Mouse (Mus musculus) ES-E14 (cell line): ENCODE results near the gene Homer3.

Experiments used
- HCFC1 ChIP-seq: IDR thresholded peaks from 2 replicates; pipeline ENCODE4 v1.6.1; 2012; ENCODE audit warnings: low read length, inconsistent platforms, borderline replicate concordance; ENCODE audit not compliant: insufficient read depth
- MAFK ChIP-seq: IDR thresholded peaks from 2 replicates; pipeline ENCODE4 v1.6.1; 2014; ENCODE audit warnings: mild to moderate bottlenecking, low read depth, low read length, inconsistent platforms; ENCODE audit not compliant: insufficient read depth
- ZNF384 ChIP-seq: IDR thresholded peaks from 2 replicates; pipeline ENCODE4 v1.6.1; 2012; ENCODE audit warnings: low read depth, low read length, inconsistent platforms

GRCm38 (mm10) chr8:70259043-70259442 lies 23.6 kb upstream of the Homer3 start:
- TF ChIP-seq ZNF384 (no peak), HCFC1 (no peak), MAFK (no peak)
